Mouse (Mus musculus) megakaryocyte, embryonic 14.5 days (primary cell): ENCODE data around the gene Pgam1.

Experiments
- FLI1 ChIP-seq: IDR thresholded peaks from 2 replicates; pipeline ENCODE4 v1.6.1; 2012; ENCODE audit warnings: low read length, inconsistent platforms, mixed read lengths
- GATA1 ChIP-seq: IDR thresholded peaks from 3 replicates; pipeline ENCODE4 v1.6.1; 2012; ENCODE audit warnings: mixed read lengths, low read length, inconsistent platforms, borderline replicate concordance

DNA sequence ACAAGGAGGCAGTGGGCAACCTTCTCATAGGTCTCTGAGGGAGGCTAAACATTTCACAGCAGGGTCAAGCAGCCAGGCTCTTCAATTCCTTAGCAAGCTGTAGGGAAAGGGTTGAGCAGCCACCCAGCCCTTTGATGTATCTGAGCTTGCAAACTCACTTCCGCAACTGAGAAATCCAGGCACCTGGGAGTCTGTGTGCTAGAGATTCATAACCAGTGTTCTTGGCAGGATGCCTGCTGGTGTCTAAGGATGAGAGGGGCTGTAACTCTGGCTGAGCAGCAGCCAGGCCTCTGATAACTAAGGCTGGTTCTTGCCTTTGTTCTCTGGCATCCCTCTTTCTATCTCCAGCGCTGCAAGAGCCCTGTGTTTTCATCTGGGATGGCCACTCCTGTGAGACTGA, 10.0 kb upstream of the Pgam1 start:
- TF ChIP-seq GATA1 (no peak), FLI1 (no peak)
